Mouse (Mus musculus) E14TG2a.4 (cell line): Measurements from ENCODE around the gene Map4k4.

Experiments
- H3K27me3 ChIP-seq: 2 replicates; pipeline ENCODE4 v1.6.1; 2014; ENCODE audit warnings: low read length, control low read depth; ENCODE audit not compliant: insufficient read depth
- H3K36me3 ChIP-seq: 2 replicates; pipeline ENCODE4 v1.6.1; 2014; ENCODE audit warnings: low read length, control low read depth; ENCODE audit not compliant: insufficient read depth
- H3K4me1 ChIP-seq: replicated peaks from 2 replicates; pipeline ENCODE4 v1.6.1; 2014; ENCODE audit warnings: low read depth, low read length, control low read depth
- H3K4me3 ChIP-seq: replicated peaks from 2 replicates; pipeline ENCODE4 v1.5.1; 2014; ENCODE audit warnings: mild to moderate bottlenecking, low read length
- H3K9me3 ChIP-seq: 2 replicates; pipeline ENCODE4 v1.6.1; 2014; ENCODE audit warnings: low read length, control low read depth
- CTCF ChIP-seq: conservative IDR thresholded peaks from 2 replicates; pipeline ENCODE4 v1.5.1; 2014; ENCODE audit warnings: low read length
- NANOG ChIP-seq: IDR thresholded peaks from 2 replicates; pipeline ENCODE4 v1.6.1; 2014; ENCODE audit warnings: borderline replicate concordance, low read length, mixed read lengths
- POU5F1 ChIP-seq: IDR thresholded peaks from 2 replicates; pipeline ENCODE4 v1.6.1; 2014; ENCODE audit warnings: low read length, borderline replicate concordance

Map4k4 gene

DNA sequence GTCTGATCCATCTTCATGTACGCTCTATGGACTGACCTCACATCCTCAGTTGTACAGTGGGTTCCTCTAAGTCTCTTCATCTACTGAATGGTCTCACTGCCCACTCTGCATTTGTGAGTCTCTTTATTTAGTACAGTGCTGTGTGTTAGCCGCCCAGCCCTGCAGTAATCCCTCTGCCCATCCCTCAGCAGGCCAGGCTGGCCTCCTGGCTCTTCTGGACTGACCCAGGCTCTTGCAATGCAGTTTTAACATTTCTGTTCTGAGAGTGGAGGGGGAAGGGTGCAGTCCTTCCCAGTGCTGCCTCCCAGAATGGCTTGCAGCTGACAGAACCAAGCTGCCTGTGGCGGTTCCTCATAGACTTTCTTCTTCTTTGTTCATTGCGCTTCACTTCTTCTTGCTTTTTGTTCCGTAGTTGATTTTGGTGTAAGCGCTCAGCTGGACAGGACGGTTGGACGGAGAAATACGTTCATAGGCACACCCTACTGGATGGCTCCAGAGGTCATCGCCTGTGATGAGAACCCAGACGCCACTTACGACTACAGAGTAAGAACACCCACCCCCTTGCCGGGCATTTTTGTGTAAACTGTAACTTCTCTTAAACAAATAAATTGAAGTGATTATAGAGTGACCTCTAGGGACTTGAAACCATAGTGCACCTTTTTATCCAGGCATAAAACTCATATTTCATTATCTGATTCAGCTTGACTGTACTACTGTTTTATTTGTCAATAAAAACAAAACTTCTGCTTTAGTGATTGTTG lies 82.2 kb downstream of the Map4k4 start:
- Histone ChIP-seq H3K9me3 (no peaks in the 10 kb centered on the region), H3K36me3 (peaks cover 96% of the 10 kb centered on the region), H3K27me3 (no peaks in the 10 kb centered on the region), H3K4me3 (no peak overlapping the region), H3K4me1 (peaks cover 19% of the 10 kb centered on the region)
- TF ChIP-seq CTCF, result no peak
- no peak for TF ChIP-seq POU5F1
- TF ChIP-seq NANOG, result no peak

GRCm38 (mm10) chr1:39984331-39984730 lies 83.6 kb downstream of the Map4k4 start:
- no peaks in the 10 kb centered on the region for H3K27me3 ChIP-seq
- H3K4me1 ChIP-seq, result peaks cover 12% of the 10 kb centered on the region; the same call in 1 of the 2 replicates
- peaks cover 96% of the 10 kb centered on the region for H3K36me3 ChIP-seq
- TF ChIP-seq NANOG (no peak), CTCF (no peak), POU5F1 (no peak)
- no peaks in the 10 kb centered on the region for H3K9me3 ChIP-seq
- H3K4me3 ChIP-seq, result no peak overlapping the region

GRCm38 (mm10) chr1:39986820-39987219 lies 86.1 kb downstream of the Map4k4 start:
- no peaks in the 10 kb centered on the region for H3K27me3 ChIP-seq
- peaks cover 96% of the 10 kb centered on the region for H3K36me3 ChIP-seq
- TF ChIP-seq POU5F1 (no peak), NANOG (no peak), CTCF (no peak)
- H3K4me1 ChIP-seq, result 0 out of 2 replicates have a peak, but pooled peaks cover 2% of the 10 kb centered on the region
- H3K9me3 ChIP-seq, result no peaks in the 10 kb centered on the region
- no peak overlapping the region for H3K4me3 ChIP-seq

GRCm38 (mm10) chr1:39988841-39989240 lies 88.1 kb downstream of the Map4k4 start:
- Histone ChIP-seq H3K9me3 (no peaks in the 10 kb centered on the region), H3K4me1 (0 out of 2 replicates have a peak, but pooled peaks cover 2% of the 10 kb centered on the region), H3K4me3 (no peak overlapping the region), H3K27me3 (no peaks in the 10 kb centered on the region), H3K36me3 (peaks cover 98% of the 10 kb centered on the region)
- no peak for TF ChIP-seq POU5F1
- no peak for TF ChIP-seq NANOG
- TF ChIP-seq CTCF, result no peak

- H3K9me3 ChIP-seq, result no peaks in the 10 kb centered on the region
- no peak overlapping the region for H3K4me3 ChIP-seq
- peaks cover 98% of the 10 kb centered on the region for H3K36me3 ChIP-seq
- no peaks in the 10 kb centered on the region for H3K4me1 ChIP-seq
- no peaks in the 10 kb centered on the region for H3K27me3 ChIP-seq
- no peak for TF ChIP-seq POU5F1
- TF ChIP-seq NANOG, result no peak
Measured at GRCm38 (mm10) chr1:39990041-39990440, 89.3 kb downstream of the Map4k4 start.

GRCm38 (mm10) chr1:39993921-39994320 lies 93.2 kb downstream of the Map4k4 start:
- H3K4me1 ChIP-seq, result peaks cover 5% of the 10 kb centered on the region
- H3K36me3 ChIP-seq, result peaks cover 99% of the 10 kb centered on the region
- TF ChIP-seq CTCF (no peak), NANOG (no peak), POU5F1 (no peak)
- no peaks in the 10 kb centered on the region for H3K9me3 ChIP-seq
- H3K27me3 ChIP-seq, result no peaks in the 10 kb centered on the region
- no peak overlapping the region for H3K4me3 ChIP-seq

DNA sequence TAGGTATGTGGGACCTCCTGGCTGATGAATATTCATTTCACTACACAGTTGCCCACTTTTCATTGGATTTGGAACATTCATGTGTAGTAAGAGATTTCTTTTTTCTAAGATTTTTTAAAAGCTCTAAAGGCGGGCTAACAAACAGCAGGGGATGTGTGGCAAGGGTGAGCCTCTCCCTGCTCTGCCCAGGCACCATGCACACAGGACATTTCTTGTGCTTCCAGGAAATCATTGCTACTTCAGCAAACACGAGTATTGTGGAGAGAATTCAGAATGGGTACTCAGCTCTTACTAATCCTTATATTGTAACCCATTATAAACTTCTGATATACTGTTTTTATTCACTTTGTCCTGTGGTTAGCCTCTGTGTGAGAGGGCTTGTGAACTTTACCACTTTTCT lies 94.9 kb downstream of the Map4k4 start:
- peaks cover 99% of the 10 kb centered on the region for H3K36me3 ChIP-seq
- peaks cover 21% of the 10 kb centered on the region for H3K4me1 ChIP-seq
- TF ChIP-seq NANOG (no peak), CTCF (no peak), POU5F1 (no peak)
- no peaks in the 10 kb centered on the region for H3K27me3 ChIP-seq
- H3K9me3 ChIP-seq, result no peaks in the 10 kb centered on the region
- H3K4me3 ChIP-seq, result no peak overlapping the region

DNA sequence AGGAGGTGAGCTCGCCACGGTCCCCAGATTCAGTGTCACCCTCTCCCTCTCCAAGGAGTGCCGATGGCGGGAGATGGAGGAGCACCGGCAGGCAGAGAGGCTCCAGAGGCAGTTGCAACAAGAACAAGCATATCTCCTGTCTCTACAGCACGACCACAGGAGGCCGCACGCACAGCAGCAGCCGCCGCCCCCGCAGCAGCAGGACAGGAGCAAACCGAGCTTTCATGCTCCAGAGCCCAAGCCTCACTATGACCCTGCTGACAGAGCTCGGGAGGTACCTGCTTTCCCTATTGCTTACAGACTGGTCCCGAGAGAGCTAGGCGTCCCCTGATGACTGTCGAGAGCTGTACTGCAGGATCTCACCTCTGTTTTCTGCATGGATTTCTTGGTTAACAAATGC lies 99.8 kb downstream of the Map4k4 start:
- H3K36me3 ChIP-seq, result peaks cover 99% of the 10 kb centered on the region
- H3K4me1 ChIP-seq, result peaks cover 47% of the 10 kb centered on the region
- H3K9me3 ChIP-seq, result no peaks in the 10 kb centered on the region
- H3K27me3 ChIP-seq, result no peaks in the 10 kb centered on the region
- no peak overlapping the region for H3K4me3 ChIP-seq
- no peak for TF ChIP-seq NANOG
- no peak for TF ChIP-seq POU5F1
- TF ChIP-seq CTCF, result no peak

GRCm38 (mm10) chr1:40000899-40001298 lies 100.2 kb downstream of the Map4k4 start:
- Histone ChIP-seq H3K9me3 (no peaks in the 10 kb centered on the region), H3K36me3 (peaks cover 99% of the 10 kb centered on the region)
- no peak for TF ChIP-seq NANOG
- no peak for TF ChIP-seq POU5F1
- peak; percentile 35 for TF ChIP-seq CTCF

More at GRCm38 (mm10) chr1:40000899-40001298, 100.2 kb downstream of the Map4k4 start:
- Histone ChIP-seq H3K27me3 (no peaks in the 10 kb centered on the region), H3K4me3 (no peak overlapping the region), H3K4me1 (peaks cover 47% of the 10 kb centered on the region)
